Mouse (Mus musculus) heart, embryonic 10.5 days (tissue): ENCODE measurements around the gene Adcy2. TPM values are rescaled to one million over a fixed set of nuclear protein-coding genes. Genes with fewer than 3 reads are reported as not detected.

ENCODE experiments used
- DNase-seq: peaks from one replicate; pipeline ENCODE4 v3.0.0-alpha.2; 2017; ENCODE audit warnings: low spot score
- H3K27ac ChIP-seq: fragments of 300-500 bp; sonication (generic); 2 replicates; pipeline ENCODE4 v1.5.1; 2016; ENCODE audit warnings: mild to moderate bottlenecking
- H3K27me3 ChIP-seq: fragments of 300-500 bp; sonication (generic); 2 replicates; pipeline ENCODE4 v1.6.1; 2016; ENCODE audit warnings: mild to moderate bottlenecking; ENCODE audit not compliant: poor library complexity, insufficient read depth, severe bottlenecking
- H3K36me3 ChIP-seq: fragments of 300-500 bp; sonication (generic); 2 replicates; pipeline ENCODE4 v1.6.1; 2016; ENCODE audit warnings: mild to moderate bottlenecking, moderate library complexity
- H3K4me1 ChIP-seq: fragments of 300-500 bp; sonication (generic); 2 replicates; pipeline ENCODE4 v1.6.1; 2016; ENCODE audit warnings: mild to moderate bottlenecking
- H3K4me3 ChIP-seq: fragments of 300-500 bp; sonication (generic); 2 replicates; pipeline ENCODE4 v1.5.1; 2016; ENCODE audit warnings: mild to moderate bottlenecking, moderate library complexity
- H3K9me3 ChIP-seq: fragments of 300-500 bp; sonication (generic); 2 replicates; pipeline ENCODE4 v1.6.1; 2016; ENCODE audit warnings: mild to moderate bottlenecking, moderate library complexity
- WGBS: fragments of 180-500 bp; shearing (Covaris S2); methylation state at CpG from one replicate; pipeline ENCODE4 v1.1.7; 2016; 5-methylcytosine and 5-hydroxymethylcytosine counted together
- polyA plus RNA-seq: library from polyadenylated mRNA; unstranded; fragments of >200 nt; fragmentation: Nextera tagmentation; extraction: Ambion mirVana; gene quantifications from 2 replicates; pipeline ENCODE4 v1.2.1, GENCODE M21; 2016

Adcy2 gene
- polyA plus RNA-seq, 1 experiment from 2014 or later = 0.39 TPM

- Histone ChIP-seq H3K27me3 (no peaks in the 10 kb centered on the region), H3K36me3 (no peaks in the 10 kb centered on the region), H3K27ac (no peak overlapping the region), H3K9me3 (no peaks in the 10 kb centered on the region), H3K4me3 (no peak overlapping the region), H3K4me1 (no peaks in the 10 kb centered on the region)
- WGBS = 76% methylated on average over 6 of the region's 6 CpGs
- no peak for DNase-seq
These were observed 221.2 kb downstream of the Adcy2 start for GRCm38 (mm10) chr13:68778011-68778672.

- H3K4me3 ChIP-seq = no peak overlapping the region
- H3K27me3 ChIP-seq = no peaks in the 10 kb centered on the region
- H3K36me3 ChIP-seq = no peaks in the 10 kb centered on the region
- no peaks in the 10 kb centered on the region for H3K9me3 ChIP-seq
- whole genome bisulfite sequencing = 72% methylated on average over 2 of the region's 2 CpGs
- no peak for DNase-seq
- no peak overlapping the region for H3K27ac ChIP-seq
- no peaks in the 10 kb centered on the region for H3K4me1 ChIP-seq
These were observed 225.6 kb downstream of the Adcy2 start for GRCm38 (mm10) chr13:68773599-68774211.

GRCm38 (mm10) chr13:68768588-68768987, 230.8 kb downstream of the Adcy2 start:
- no peaks in the 10 kb centered on the region for H3K9me3 ChIP-seq
- no peak overlapping the region for H3K4me3 ChIP-seq
- H3K27me3 ChIP-seq = no peaks in the 10 kb centered on the region
- 89% methylated on average over 3 of the region's 3 CpGs for WGBS
- DNase-seq = no peak
- H3K27ac ChIP-seq = no peak overlapping the region
- H3K36me3 ChIP-seq = no peaks in the 10 kb centered on the region
- no peaks in the 10 kb centered on the region for H3K4me1 ChIP-seq

- no peak for DNase-seq
- Histone ChIP-seq H3K27ac (no peak overlapping the region), H3K36me3 (no peaks in the 10 kb centered on the region), H3K4me3 (no peak overlapping the region), H3K9me3 (no peaks in the 10 kb centered on the region), H3K27me3 (no peaks in the 10 kb centered on the region), H3K4me1 (no peaks in the 10 kb centered on the region)
- 72% methylated on average over 8 of the region's 8 CpGs for WGBS
These were observed 233.3 kb downstream of the Adcy2 start for GRCm38 (mm10) chr13:68765896-68766578.

- 82% methylated on average over 3 of the region's 3 CpGs for WGBS
- DNase-seq = no peak
- Histone ChIP-seq H3K27ac (no peak overlapping the region), H3K4me1 (no peaks in the 10 kb centered on the region), H3K27me3 (no peaks in the 10 kb centered on the region), H3K36me3 (no peaks in the 10 kb centered on the region), H3K4me3 (no peak overlapping the region), H3K9me3 (no peaks in the 10 kb centered on the region)
These were observed 234.7 kb downstream of the Adcy2 start for GRCm38 (mm10) chr13:68764614-68765013.

- no peak overlapping the region for H3K27ac ChIP-seq
- 65% methylated on average over 9 of the region's 9 CpGs for WGBS
- no peaks in the 10 kb centered on the region for H3K4me1 ChIP-seq
- no peaks in the 10 kb centered on the region for H3K27me3 ChIP-seq
- no peak overlapping the region for H3K4me3 ChIP-seq
- H3K36me3 ChIP-seq = no peaks in the 10 kb centered on the region
- DNase-seq = no peak
- H3K9me3 ChIP-seq = no peaks in the 10 kb centered on the region
These were observed 249.5 kb downstream of the Adcy2 start for GRCm38 (mm10) chr13:68749801-68750200.

GRCm38 (mm10) chr13:68749370-68749769, 250.0 kb downstream of the Adcy2 start:
- no peaks in the 10 kb centered on the region for H3K4me1 ChIP-seq
- no peak for DNase-seq
- no peaks in the 10 kb centered on the region for H3K27me3 ChIP-seq
- H3K27ac ChIP-seq = no peak overlapping the region
- H3K9me3 ChIP-seq = no peaks in the 10 kb centered on the region
- H3K36me3 ChIP-seq = no peaks in the 10 kb centered on the region
- H3K4me3 ChIP-seq = no peak overlapping the region
- WGBS = 83% methylated on average over 2 of the region's 2 CpGs

GRCm38 (mm10) chr13:68745426-68745825, 253.9 kb downstream of the Adcy2 start:
- Histone ChIP-seq H3K27ac (no peak overlapping the region), H3K9me3 (no peaks in the 10 kb centered on the region), H3K27me3 (no peaks in the 10 kb centered on the region), H3K36me3 (no peaks in the 10 kb centered on the region), H3K4me1 (no peaks in the 10 kb centered on the region), H3K4me3 (no peak overlapping the region)
- no peak for DNase-seq
- WGBS = 88% methylated on average over 5 of the region's 5 CpGs

GRCm38 (mm10) chr13:68712661-68713060, 286.7 kb downstream of the Adcy2 start:
- H3K4me1 ChIP-seq = no peaks in the 10 kb centered on the region
- H3K9me3 ChIP-seq = no peaks in the 10 kb centered on the region
- no peak for DNase-seq
- H3K4me3 ChIP-seq = no peak overlapping the region
- H3K36me3 ChIP-seq = no peaks in the 10 kb centered on the region
- H3K27ac ChIP-seq = no peak overlapping the region
- H3K27me3 ChIP-seq = no peaks in the 10 kb centered on the region

- no peaks in the 10 kb centered on the region for H3K27me3 ChIP-seq
- H3K36me3 ChIP-seq = no peaks in the 10 kb centered on the region
- H3K27ac ChIP-seq = no peak overlapping the region
- H3K4me1 ChIP-seq = no peaks in the 10 kb centered on the region
- WGBS = 77% methylated on average over 6 of the region's 6 CpGs
- DNase-seq = no peak
- no peaks in the 10 kb centered on the region for H3K9me3 ChIP-seq
- H3K4me3 ChIP-seq = no peak overlapping the region
These were observed 292.0 kb downstream of the Adcy2 start for GRCm38 (mm10) chr13:68707296-68707747.

- Histone ChIP-seq H3K27ac (no peak overlapping the region), H3K36me3 (no peaks in the 10 kb centered on the region), H3K4me1 (no peaks in the 10 kb centered on the region), H3K9me3 (no peaks in the 10 kb centered on the region), H3K27me3 (no peaks in the 10 kb centered on the region), H3K4me3 (no peak overlapping the region)
- DNase-seq = no peak
- 83% methylated on average over 2 of the region's 2 CpGs for WGBS
These were observed 314.4 kb downstream of the Adcy2 start for GRCm38 (mm10) chr13:68684919-68685318.

GRCm38 (mm10) chr13:68680429-68680828, 318.9 kb downstream of the Adcy2 start:
- Histone ChIP-seq H3K4me3 (no peak overlapping the region), H3K9me3 (no peaks in the 10 kb centered on the region), H3K36me3 (no peaks in the 10 kb centered on the region), H3K27me3 (no peaks in the 10 kb centered on the region), H3K4me1 (no peaks in the 10 kb centered on the region), H3K27ac (no peak overlapping the region)
- WGBS = 73% methylated on average over 1 of the region's 1 CpGs
- no peak for DNase-seq

GRCm38 (mm10) chr13:68642786-68643185, 356.6 kb downstream of the Adcy2 start:
- 85% methylated on average over 1 of the region's 1 CpGs for WGBS
- no peak for DNase-seq
- Histone ChIP-seq H3K27ac (no peak overlapping the region), H3K4me3 (no peak overlapping the region), H3K4me1 (no peaks in the 10 kb centered on the region), H3K9me3 (no peaks in the 10 kb centered on the region), H3K27me3 (no peaks in the 10 kb centered on the region), H3K36me3 (no peaks in the 10 kb centered on the region)
